Mouse (Mus musculus): Measurements from ENCODE around the gene Gm47289.

GRCm38 (mm10) chr9:119192202-119192990 is 33.4 kb downstream of the Gm47289 start:
- TF ChIP-seq CTCF (IDR thresholded peaks at IDR 0.05; ENCODE audit: borderline replicate concordance, control insufficient read depth, extremely low read depth, insufficient read depth, low read length, poor library complexity) (peak; percentile 69), POLR2A (IDR thresholded peaks at IDR 0.05; ENCODE audit: control insufficient read depth, extremely low read depth, insufficient read depth, low read length, poor library complexity) (no peak)

Measured in thymus, adult 2 months (tissue).